Mouse (Mus musculus): ENCODE measurements around the gene Aqp7. TPM values are rescaled to one million over a fixed set of nuclear protein-coding genes. Genes with fewer than 3 reads are reported as not detected.

Gene Aqp7
- total RNA-seq, 2 experiments from 2014 or later, result not detected

- DNase-seq, result no peak
These were observed 47.7 kb downstream of the Aqp7 start for GRCm38 (mm10) chr4:41000271-41000670.

GRCm38 (mm10) chr4:40997916-40998315 lies 50.0 kb downstream of the Aqp7 start:
- no peak for DNase-seq

GRCm38 (mm10) chr4:40996302-40996701 lies 51.6 kb downstream of the Aqp7 start:
- DNase-seq, result no peak

- no peak for DNase-seq
These were observed 58.3 kb downstream of the Aqp7 start for GRCm38 (mm10) chr4:40989633-40990032.

GRCm38 (mm10) chr4:40983686-40984085 lies 64.3 kb downstream of the Aqp7 start:
- no peak for DNase-seq

Small RNA genes within 50 kb of the gene (microRNA-seq; reads per million reads assigned to microRNA genes)
- 0.21 to 1.2 reads per million in 2 experiments for gene Mir3094

Other genes with a start within 250 kb of the Aqp7 start
- 10 to 100 TPM in 1 of 2 experiments, 1 to 10 TPM in 1; 6.9 to 10.8 TPM for gene B4galt1, start 194.1 kb downstream of the Aqp7 start, total RNA-seq (2021)
- gene Spink4, start 128.1 kb downstream of the Aqp7 start, total RNA-seq (2021), result not detected
- 100 to 1,000 TPM; 148 to 156 TPM for gene Bag1, start 99.8 kb downstream of the Aqp7 start, total RNA-seq (2021)
- 10 to 100 TPM; 87.9 to 89.4 TPM for gene Chmp5, start 99.7 kb downstream of the Aqp7 start, total RNA-seq (2021)
- 10 to 100 TPM; 66.1 to 76.4 TPM for gene Nfx1, start 77.2 kb downstream of the Aqp7 start, total RNA-seq (2021)
- gene Aqp3, start 50.0 kb upstream of the Aqp7 start, total RNA-seq (2021), result not detected
- 100 to 1,000 TPM in 1 of 2 experiments, 10 to 100 TPM in 1; 96.0 to 103 TPM for gene Nol6, start 76.3 kb upstream of the Aqp7 start, total RNA-seq (2021)
- gene Ube2r2, start 87.6 kb upstream of the Aqp7 start, total RNA-seq (2021), result 10 to 100 TPM; 76.6 to 79.2 TPM
- gene Ubap2, start 227.0 kb upstream of the Aqp7 start, total RNA-seq (2021), result 10 to 100 TPM; 41.7 to 47.6 TPM